Mouse (Mus musculus): ENCODE measurements around the gene Gltpd2. TPM values are rescaled to one million over a fixed set of nuclear protein-coding genes. Genes with fewer than 3 reads are reported as not detected.

The Gltpd2 gene
- polyA plus RNA-seq, 1 experiment from 2014 or later, result 0.42 TPM

- Histone ChIP-seq H3K27me3 (replicated peaks; ENCODE audit: control insufficient read depth, insufficient read depth, low read length) (no peaks in the 10 kb centered on the region), H3K4me1 (ENCODE audit: control insufficient read depth, insufficient read depth, low read length) (no peaks in the 10 kb centered on the region), H3K27ac (ENCODE audit: low read depth, low read length) (no peak overlapping the region), H3K4me3 (ENCODE audit: low read depth, low read length) (no peak overlapping the region), H3K36me3 (ENCODE audit: control insufficient read depth, insufficient read depth, low read length) (no peaks in the 10 kb centered on the region), H3K9me3 (replicated peaks; ENCODE audit: control insufficient read depth, low read length) (no peaks in the 10 kb centered on the region), H3K9ac (ENCODE audit: low read length) (no peak overlapping the region), H3K4me2 (ENCODE audit: low read length) (no peak overlapping the region)
- no peak for ATAC-seq
- WGBS, result 67% methylated on average over 14 of the region's 14 CpGs
- DNase-seq (ENCODE audit: low spot score), result no peak
Observed at GRCm38 (mm10) chr11:70499566-70500475, 19.2 kb upstream of the Gltpd2 start.

GRCm38 (mm10) chr11:70500476-70500812 is 18.6 kb upstream of the Gltpd2 start:
- Histone ChIP-seq H3K4me3 (ENCODE audit: low read depth, low read length) (no peak overlapping the region), H3K9ac (ENCODE audit: low read length) (no peak overlapping the region), H3K36me3 (ENCODE audit: control insufficient read depth, insufficient read depth, low read length) (no peaks in the 10 kb centered on the region), H3K9me3 (replicated peaks; ENCODE audit: control insufficient read depth, low read length) (no peaks in the 10 kb centered on the region), H3K27me3 (replicated peaks; ENCODE audit: control insufficient read depth, insufficient read depth, low read length) (no peaks in the 10 kb centered on the region), H3K27ac (ENCODE audit: low read depth, low read length) (no peak overlapping the region), H3K4me2 (ENCODE audit: low read length) (no peak overlapping the region), H3K4me1 (ENCODE audit: control insufficient read depth, insufficient read depth, low read length) (no peaks in the 10 kb centered on the region)
- WGBS, result 98% methylated on average over 1 of the region's 1 CpGs
- ATAC-seq (no peak), DNase-seq (ENCODE audit: low spot score) (no peak)

- H3K9me3 ChIP-seq (replicated peaks; ENCODE audit: control insufficient read depth, low read length), result no peaks in the 10 kb centered on the region
- H3K27ac ChIP-seq (ENCODE audit: low read depth, low read length), result no peak overlapping the region
- no peaks in the 10 kb centered on the region for H3K27me3 ChIP-seq (replicated peaks; ENCODE audit: control insufficient read depth, insufficient read depth, low read length)
- 73% methylated on average over 3 of the region's 3 CpGs for WGBS
- no peak for DNase-seq (ENCODE audit: low spot score)
- H3K4me3 ChIP-seq (ENCODE audit: low read depth, low read length), result no peak overlapping the region
- H3K4me2 ChIP-seq (ENCODE audit: low read length), result no peak overlapping the region
- H3K9ac ChIP-seq (ENCODE audit: low read length), result no peak overlapping the region
- no peaks in the 10 kb centered on the region for H3K36me3 ChIP-seq (ENCODE audit: control insufficient read depth, insufficient read depth, low read length)
- H3K4me1 ChIP-seq (ENCODE audit: control insufficient read depth, insufficient read depth, low read length), result no peaks in the 10 kb centered on the region
- no peak for ATAC-seq
Observed at GRCm38 (mm10) chr11:70502018-70502417, 17.0 kb upstream of the Gltpd2 start.

- no peak within 1 kb of the TSS for H3K27ac ChIP-seq (ENCODE audit: low read depth, low read length)
- DNase-seq (ENCODE audit: low spot score), result no peak
- H3K36me3 ChIP-seq (ENCODE audit: control insufficient read depth, insufficient read depth, low read length), result no peaks in the 10 kb centered on the region
- WGBS, result 86% methylated on average over 9 of the region's 9 CpGs
- no peaks in the 10 kb centered on the region for H3K9me3 ChIP-seq (replicated peaks; ENCODE audit: control insufficient read depth, low read length)
- no peak within 1 kb of the TSS for H3K4me2 ChIP-seq (ENCODE audit: low read length)
- H3K27me3 ChIP-seq (replicated peaks; ENCODE audit: control insufficient read depth, insufficient read depth, low read length), result no peaks in the 10 kb centered on the region
- H3K9ac ChIP-seq (ENCODE audit: low read length), result no peak within 1 kb of the TSS
- ATAC-seq, result no peak
- H3K4me3 ChIP-seq (ENCODE audit: low read depth, low read length), result no peak within 1 kb of the TSS
- H3K4me1 ChIP-seq (ENCODE audit: control insufficient read depth, insufficient read depth, low read length), result peaks cover 2% of the 10 kb centered on the region; the same call in 1 of the 2 replicates
Observed at GRCm38 (mm10) chr11:70504970-70505369, 14.0 kb upstream of the Gltpd2 start, which contains the start of gene Tm4sf5. Tm4sf5 (plus strand) TSS chr11:70505244.

DNA sequence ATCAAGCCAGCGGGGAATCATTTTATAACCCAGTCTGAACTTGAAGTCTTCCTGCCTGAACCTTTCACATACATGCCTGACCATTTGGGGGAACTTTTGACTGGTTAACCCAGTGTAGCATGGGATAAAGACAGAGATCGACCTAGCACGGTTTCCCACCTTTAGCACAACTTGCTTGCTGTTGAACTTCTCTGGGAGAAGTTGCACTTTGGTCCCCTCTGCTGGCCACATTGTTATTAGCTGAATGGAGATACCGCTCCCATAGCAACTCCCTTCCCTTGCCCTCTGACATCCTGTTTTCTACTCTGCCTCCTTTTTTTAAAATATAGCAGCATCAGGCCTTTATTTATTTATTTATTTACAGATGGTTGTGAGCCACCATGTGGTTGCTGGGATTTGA is 12.6 kb upstream of the Gltpd2 start:
- no peaks in the 10 kb centered on the region for H3K9me3 ChIP-seq (replicated peaks; ENCODE audit: control insufficient read depth, low read length)
- DNase-seq (ENCODE audit: low spot score), result peak; percentile 56
- H3K4me3 ChIP-seq (ENCODE audit: low read depth, low read length), result no peak overlapping the region
- H3K27ac ChIP-seq (ENCODE audit: low read depth, low read length), result no peak overlapping the region
- peaks cover 2% of the 10 kb centered on the region; the same call in 1 of the 2 replicates for H3K4me1 ChIP-seq (ENCODE audit: control insufficient read depth, insufficient read depth, low read length)
- ATAC-seq, result no peak
- H3K36me3 ChIP-seq (ENCODE audit: control insufficient read depth, insufficient read depth, low read length), result no peaks in the 10 kb centered on the region
- no peak overlapping the region for H3K9ac ChIP-seq (ENCODE audit: low read length)
- H3K4me2 ChIP-seq (ENCODE audit: low read length), result no peak overlapping the region
- 28% methylated on average over 4 of the region's 4 CpGs for WGBS
- no peaks in the 10 kb centered on the region for H3K27me3 ChIP-seq (replicated peaks; ENCODE audit: control insufficient read depth, insufficient read depth, low read length)

DNA sequence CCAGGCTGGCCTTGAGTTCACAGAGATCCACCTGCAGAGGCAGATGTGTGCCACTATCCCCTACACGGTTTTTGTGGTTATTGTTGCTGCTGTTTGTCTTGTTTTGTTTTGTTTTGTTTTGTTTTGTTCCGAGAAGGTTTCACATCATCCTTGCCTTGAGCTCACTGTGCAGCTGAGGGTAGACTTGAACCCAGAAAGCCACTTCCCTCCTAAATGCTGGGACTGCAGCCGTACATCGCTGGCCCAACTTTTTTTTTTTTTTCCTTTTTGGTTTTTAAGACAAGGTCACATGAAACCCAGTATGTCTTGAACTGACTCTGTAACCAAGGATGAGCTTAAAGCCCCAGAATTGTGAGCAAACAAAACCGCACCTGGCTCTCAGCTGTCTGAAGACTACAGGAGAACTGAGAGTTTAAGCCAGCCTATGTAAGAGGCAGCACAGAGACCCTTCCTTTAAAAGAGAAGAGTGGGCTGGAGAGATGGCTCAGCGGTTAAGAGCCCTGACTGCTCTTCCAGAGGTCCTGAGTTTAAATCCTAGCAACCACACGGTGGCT is 12.0 kb upstream of the Gltpd2 start:
- ATAC-seq (no peak), DNase-seq (ENCODE audit: low spot score) (no peak)
- WGBS, result 75% methylated on average over 7 of the region's 7 CpGs
- H3K4me2 ChIP-seq (ENCODE audit: low read length), result no peak overlapping the region
- H3K36me3 ChIP-seq (ENCODE audit: control insufficient read depth, insufficient read depth, low read length), result no peaks in the 10 kb centered on the region
- H3K9me3 ChIP-seq (replicated peaks; ENCODE audit: control insufficient read depth, low read length), result no peaks in the 10 kb centered on the region
- H3K4me3 ChIP-seq (ENCODE audit: low read depth, low read length), result no peak overlapping the region
- no peak overlapping the region for H3K9ac ChIP-seq (ENCODE audit: low read length)
- no peaks in the 10 kb centered on the region for H3K27me3 ChIP-seq (replicated peaks; ENCODE audit: control insufficient read depth, insufficient read depth, low read length)
- no peak overlapping the region for H3K27ac ChIP-seq (ENCODE audit: low read depth, low read length)
- peaks cover 2% of the 10 kb centered on the region; the same call in 1 of the 2 replicates for H3K4me1 ChIP-seq (ENCODE audit: control insufficient read depth, insufficient read depth, low read length)

GRCm38 (mm10) chr11:70509753-70510564 is 9.0 kb upstream of the Gltpd2 start:
- Histone ChIP-seq H3K27ac (ENCODE audit: low read depth, low read length) (no peak overlapping the region), H3K4me2 (ENCODE audit: low read length) (peak overlapping the region; percentile 33; the same call in 1 of the 2 replicates), H3K4me3 (ENCODE audit: low read depth, low read length) (no peak overlapping the region), H3K36me3 (ENCODE audit: control insufficient read depth, insufficient read depth, low read length) (no peaks in the 10 kb centered on the region), H3K9me3 (replicated peaks; ENCODE audit: control insufficient read depth, low read length) (no peaks in the 10 kb centered on the region), H3K27me3 (replicated peaks; ENCODE audit: control insufficient read depth, insufficient read depth, low read length) (no peaks in the 10 kb centered on the region), H3K9ac (ENCODE audit: low read length) (no peak overlapping the region), H3K4me1 (ENCODE audit: control insufficient read depth, insufficient read depth, low read length) (peaks cover 2% of the 10 kb centered on the region; the same call in 1 of the 2 replicates)
- ATAC-seq (peak; percentile 67; the same call in 1 of the 2 replicates), DNase-seq (ENCODE audit: low spot score) (peak; percentile 76)
- WGBS, result 9% methylated on average over 19 of the region's 19 CpGs

DNA sequence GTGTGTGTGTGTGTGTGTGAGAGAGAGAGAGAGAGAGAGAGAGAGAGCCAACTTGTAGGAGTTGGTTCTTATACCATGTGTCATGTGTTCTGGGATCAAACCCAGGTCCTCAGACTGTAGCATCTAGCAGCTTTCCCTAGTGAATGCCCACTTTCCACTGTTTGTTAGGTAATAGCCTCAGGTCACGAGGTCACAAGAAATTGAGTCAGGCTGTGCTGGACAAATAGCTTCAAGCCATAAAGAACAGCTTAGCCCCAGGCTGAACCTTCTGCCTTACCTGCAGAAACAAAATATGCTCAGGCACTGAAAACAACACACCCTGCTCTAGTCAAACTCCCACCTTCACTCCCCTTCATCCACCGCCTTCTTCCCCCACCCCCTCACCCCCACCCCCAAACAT is 7.8 kb upstream of the Gltpd2 start:
- 83% methylated on average over 2 of the region's 2 CpGs for WGBS
- Histone ChIP-seq H3K27ac (ENCODE audit: low read depth, low read length) (no peak overlapping the region), H3K27me3 (replicated peaks; ENCODE audit: control insufficient read depth, insufficient read depth, low read length) (no peaks in the 10 kb centered on the region), H3K4me3 (ENCODE audit: low read depth, low read length) (no peak overlapping the region), H3K9ac (ENCODE audit: low read length) (no peak overlapping the region), H3K9me3 (replicated peaks; ENCODE audit: control insufficient read depth, low read length) (no peaks in the 10 kb centered on the region), H3K36me3 (ENCODE audit: control insufficient read depth, insufficient read depth, low read length) (no peaks in the 10 kb centered on the region), H3K4me1 (ENCODE audit: control insufficient read depth, insufficient read depth, low read length) (peaks cover 2% of the 10 kb centered on the region; the same call in 1 of the 2 replicates), H3K4me2 (ENCODE audit: low read length) (no peak overlapping the region)
- ATAC-seq, result no peak
- no peak for DNase-seq (ENCODE audit: low spot score)
